Mouse (Mus musculus) hindbrain, embryonic 14.5 days (tissue): ENCODE measurements at regions not wholly inside any gene's neighbourhood (a gene's known extent, or its start where the extent isn't known, plus 50 kb on each side); places are given as distances from the start of the nearest gene placed in this dataset.
A peak's percentile ranks its signal among the peaks of the same experiment; 100 is the strongest.

ENCODE experiments used
- ATAC-seq: fragments of 200-750 bp; cut with Nextera tagmentation; 2 replicates; pipeline ENCODE4 v1.8.0; 2017; ENCODE audit warnings: moderate number of reproducible peaks, mild to moderate bottlenecking, moderate TSS enrichment, moderate library complexity; ENCODE audit not compliant: low FRiP score
- DNase-seq: peaks from one replicate; pipeline ENCODE4 v3.0.0-alpha.2; 2015; ENCODE audit warnings: low spot score
- H3K27ac ChIP-seq: fragments of 300-500 bp; sonication (generic); 2 replicates; pipeline ENCODE4 v1.5.1; 2014; ENCODE audit warnings: mild to moderate bottlenecking, moderate library complexity
- H3K27me3 ChIP-seq: fragments of 300-500 bp; sonication (generic); 2 replicates; pipeline ENCODE4 v1.6.1; 2014; ENCODE audit warnings: mild to moderate bottlenecking, low read length, mixed read lengths; ENCODE audit not compliant: control insufficient read depth, insufficient read depth
- H3K36me3 ChIP-seq: fragments of 300-500 bp; sonication (generic); replicated peaks from 2 replicates; pipeline ENCODE4 v1.6.1; 2014; ENCODE audit not compliant: control insufficient read depth, insufficient read depth
- H3K4me1 ChIP-seq: fragments of 300-500 bp; sonication (generic); replicated peaks from 2 replicates; pipeline ENCODE4 v1.6.1; 2014; ENCODE audit warnings: antibody characterized with exemption, low read length, mixed read lengths; ENCODE audit not compliant: control insufficient read depth, insufficient read depth
- H3K4me2 ChIP-seq: fragments of 300-500 bp; sonication (generic); replicated peaks from 2 replicates; pipeline ENCODE4 v1.6.1; 2014; ENCODE audit warnings: mild to moderate bottlenecking, moderate library complexity
- H3K4me3 ChIP-seq: fragments of 300-500 bp; sonication (generic); replicated peaks from 2 replicates; pipeline ENCODE4 v1.5.1; 2014; ENCODE audit warnings: mild to moderate bottlenecking, low read length
- H3K9ac ChIP-seq: fragments of 300-500 bp; sonication (generic); 2 replicates; pipeline ENCODE4 v1.6.1; 2014
- H3K9me3 ChIP-seq: fragments of 300-500 bp; sonication (generic); 2 replicates; pipeline ENCODE4 v1.6.1; 2016; ENCODE audit warnings: low read length; ENCODE audit not compliant: control insufficient read depth
- WGBS: fragments of 180-500 bp; shearing (Covaris S2); extraction: QIAGEN DNeasy Blood & Tissue Kit; methylation state at CpG from one replicate; pipeline ENCODE4 v1.1.7; 2014; 5-methylcytosine and 5-hydroxymethylcytosine counted together

DNA sequence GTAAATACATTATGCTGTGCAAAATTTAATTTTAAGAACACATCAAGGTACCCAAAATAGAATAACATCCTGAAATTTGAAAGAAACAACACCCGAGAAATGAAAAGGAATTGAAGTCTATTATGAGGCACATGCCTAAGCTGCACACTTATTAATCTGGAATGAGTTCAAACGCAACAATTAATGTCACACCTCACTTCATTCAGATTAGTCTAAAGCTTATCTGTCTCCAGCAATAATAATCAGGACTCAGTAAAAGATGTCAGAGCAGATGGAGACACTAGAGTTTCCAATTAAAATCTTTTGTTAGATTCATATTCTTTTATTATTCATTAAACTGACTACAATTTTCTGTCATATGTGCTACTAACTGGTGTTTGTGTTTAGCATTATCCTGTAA lies 308.2 kb upstream of the Ccdc54 start:
- 67% methylated on average over 2 of the region's 2 CpGs for WGBS
- Histone ChIP-seq H3K4me3 (no peak overlapping the region), H3K36me3 (no peaks in the 10 kb centered on the region), H3K27ac (no peak overlapping the region), H3K27me3 (no peaks in the 10 kb centered on the region), H3K9me3 (no peaks in the 10 kb centered on the region), H3K4me1 (no peaks in the 10 kb centered on the region), H3K4me2 (no peak overlapping the region), H3K9ac (no peak overlapping the region)
- DNase-seq: no peak
- ATAC-seq: no peak

GRCm38 (mm10) chr16:50877926-50878325 lies 287.0 kb upstream of the Ccdc54 start:
- Histone ChIP-seq H3K4me1 (no peaks in the 10 kb centered on the region), H3K4me2 (no peak overlapping the region), H3K4me3 (no peak overlapping the region), H3K9me3 (no peaks in the 10 kb centered on the region; the same call in 1 of the 2 replicates), H3K9ac (no peak overlapping the region), H3K27me3 (no peaks in the 10 kb centered on the region), H3K27ac (no peak overlapping the region), H3K36me3 (no peaks in the 10 kb centered on the region)
- WGBS: 77% methylated on average over 3 of the region's 3 CpGs
- ATAC-seq (no peak), DNase-seq (no peak)

- H3K4me3 ChIP-seq: no peak overlapping the region
- no peaks in the 10 kb centered on the region for H3K27me3 ChIP-seq
- H3K4me2 ChIP-seq: no peak overlapping the region
- DNase-seq (no peak), ATAC-seq (no peak)
- H3K9ac ChIP-seq: no peak overlapping the region
- H3K36me3 ChIP-seq: no peaks in the 10 kb centered on the region
- H3K4me1 ChIP-seq: no peaks in the 10 kb centered on the region
- WGBS: 78% methylated on average over 4 of the region's 4 CpGs
- H3K9me3 ChIP-seq: no peaks in the 10 kb centered on the region
- no peak overlapping the region for H3K27ac ChIP-seq
Measured at GRCm38 (mm10) chr16:50871318-50871717, 280.4 kb upstream of the Ccdc54 start.

GRCm38 (mm10) chr16:50863565-50863964 lies 272.6 kb upstream of the Ccdc54 start:
- WGBS: 68% methylated on average over 5 of the region's 5 CpGs
- ATAC-seq (no peak), DNase-seq (no peak)
- Histone ChIP-seq H3K9ac (no peak overlapping the region), H3K4me1 (no peaks in the 10 kb centered on the region), H3K4me2 (no peak overlapping the region), H3K27ac (no peak overlapping the region), H3K4me3 (no peak overlapping the region), H3K27me3 (no peaks in the 10 kb centered on the region), H3K9me3 (no peaks in the 10 kb centered on the region), H3K36me3 (no peaks in the 10 kb centered on the region)

- Histone ChIP-seq H3K9me3 (no peaks in the 10 kb centered on the region), H3K27ac (no peak overlapping the region), H3K4me1 (no peaks in the 10 kb centered on the region), H3K36me3 (no peaks in the 10 kb centered on the region), H3K4me2 (no peak overlapping the region), H3K9ac (no peak overlapping the region), H3K4me3 (no peak overlapping the region), H3K27me3 (no peaks in the 10 kb centered on the region)
- WGBS: 89% methylated on average over 1 of the region's 1 CpGs
- DNase-seq (no peak), ATAC-seq (no peak)
Measured at GRCm38 (mm10) chr16:50859513-50859912, 268.6 kb upstream of the Ccdc54 start.

- no peak overlapping the region for H3K4me3 ChIP-seq
- H3K9ac ChIP-seq: no peak overlapping the region
- 85% methylated on average over 5 of the region's 5 CpGs for WGBS
- no peak overlapping the region for H3K4me2 ChIP-seq
- no peaks in the 10 kb centered on the region for H3K9me3 ChIP-seq
- no peaks in the 10 kb centered on the region for H3K4me1 ChIP-seq
- H3K27me3 ChIP-seq: no peaks in the 10 kb centered on the region
- no peaks in the 10 kb centered on the region for H3K36me3 ChIP-seq
- DNase-seq: no peak
- ATAC-seq: no peak
- H3K27ac ChIP-seq: no peak overlapping the region
Measured at GRCm38 (mm10) chr16:50852081-50852480, 261.1 kb upstream of the Ccdc54 start.

DNA sequence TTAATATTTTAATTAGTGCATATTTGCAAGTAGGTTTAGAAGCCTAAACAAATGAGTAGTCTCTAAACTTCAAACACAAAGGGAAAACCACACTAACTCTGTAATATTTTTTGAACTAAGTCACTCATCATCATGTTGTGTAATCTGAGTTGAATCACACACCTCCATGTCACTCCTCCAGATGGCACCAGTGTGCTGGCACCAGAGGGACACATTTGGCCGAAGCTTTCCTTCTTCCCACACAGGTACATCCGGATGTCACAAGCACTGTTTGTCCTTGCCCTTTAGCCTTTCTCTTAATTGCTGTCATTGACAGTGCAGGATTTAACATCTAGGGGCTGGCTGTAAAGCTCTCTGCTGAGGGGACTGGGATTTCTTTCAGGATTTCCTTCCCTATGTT lies 256.7 kb upstream of the Ccdc54 start:
- WGBS: 58% methylated on average over 2 of the region's 2 CpGs

GRCm38 (mm10) chr16:50846505-50846904 lies 255.6 kb upstream of the Ccdc54 start:
- Histone ChIP-seq H3K9ac (no peak overlapping the region), H3K4me3 (no peak overlapping the region), H3K27ac (no peak overlapping the region), H3K9me3 (no peaks in the 10 kb centered on the region), H3K4me2 (no peak overlapping the region), H3K36me3 (no peaks in the 10 kb centered on the region), H3K27me3 (no peaks in the 10 kb centered on the region), H3K4me1 (no peaks in the 10 kb centered on the region)
- 65% methylated on average over 4 of the region's 4 CpGs for WGBS
- no peak for DNase-seq
- ATAC-seq: no peak

More for the DNA sequence above, 256.7 kb upstream of the Ccdc54 start:
- Histone ChIP-seq H3K4me3 (no peak overlapping the region), H3K9me3 (no peaks in the 10 kb centered on the region), H3K4me2 (no peak overlapping the region), H3K27me3 (no peaks in the 10 kb centered on the region), H3K9ac (no peak overlapping the region), H3K4me1 (no peaks in the 10 kb centered on the region), H3K27ac (no peak overlapping the region), H3K36me3 (no peaks in the 10 kb centered on the region)
- ATAC-seq: no peak
- no peak for DNase-seq

DNA sequence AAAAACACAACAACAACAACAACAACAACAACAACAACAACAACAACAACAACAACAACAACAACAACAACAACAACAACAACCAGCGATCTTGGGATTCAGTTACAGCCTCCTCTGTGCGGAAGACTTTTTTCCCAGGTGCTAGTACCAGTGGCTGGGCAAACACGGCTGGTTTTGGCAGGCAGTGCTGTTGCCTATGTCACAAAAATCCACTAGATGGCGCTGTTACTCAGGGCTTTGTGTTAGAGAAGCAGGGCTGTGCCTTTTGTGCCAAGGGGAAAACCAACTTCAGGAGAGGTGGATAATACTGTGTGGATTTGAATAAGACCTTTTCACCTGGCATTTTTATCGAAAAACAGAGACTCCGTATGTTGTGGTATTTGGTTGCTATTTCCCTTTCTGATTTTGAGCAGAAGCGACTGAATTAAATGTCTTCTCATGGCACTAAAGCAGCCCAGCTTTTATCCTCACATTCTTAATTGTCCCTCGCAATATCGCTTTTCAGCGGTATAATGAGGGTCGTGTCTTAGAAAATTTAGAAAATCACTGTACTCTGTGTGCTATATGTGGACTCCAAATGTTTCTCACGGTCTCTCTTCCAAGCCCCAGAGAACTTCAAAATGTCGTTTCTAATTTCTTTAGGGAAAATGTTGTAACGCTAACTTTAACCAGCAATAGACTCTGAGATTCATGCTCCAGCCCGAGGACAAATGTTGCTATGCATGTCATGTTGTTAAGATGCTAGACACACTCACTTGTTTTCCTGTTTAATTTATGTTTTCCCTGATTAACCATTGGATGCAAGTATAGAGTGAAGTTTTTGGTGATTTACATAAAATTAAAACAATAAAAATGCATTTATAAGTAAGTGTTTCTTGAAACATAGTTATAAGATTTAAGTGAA lies 251.0 kb upstream of the Ccdc54 start:
- no peaks in the 10 kb centered on the region for H3K4me1 ChIP-seq
- H3K9me3 ChIP-seq: no peaks in the 10 kb centered on the region
- no peak overlapping the region for H3K27ac ChIP-seq
- peak; percentile 90 for ATAC-seq
- 37% methylated on average over 15 of the region's 15 CpGs for whole genome bisulfite sequencing
- H3K4me2 ChIP-seq: peak overlapping the region; percentile 44
- no peaks in the 10 kb centered on the region for H3K36me3 ChIP-seq
- peak; percentile 96 for DNase-seq
- H3K27me3 ChIP-seq: no peaks in the 10 kb centered on the region
- H3K4me3 ChIP-seq: peak overlapping the region; percentile 13; the same call in 1 of the 2 replicates
- H3K9ac ChIP-seq: no peak overlapping the region; the same call in 1 of the 2 replicates
